28 mouse cellular contexts compared by ENCODE assay signal in genomic region chr15:100510072-100510471, GRCm38 (mm10).
"Had no signal": no experiment of that assay in that cellular context is flagged by ENCODE, and none has a peak within 500 bp of the region (broad histone marks: within the 10 kb centered on the region; RNA-seq: fewer than 3 reads in every experiment).

No protein-coding gene starts in this region.

- DNase-seq: left cerebral cortex, postnatal 4 days; liver; liver, embryonic 13.5 days; liver, postnatal 0 days; lung, adult 18-20 months; lung, adult 2 months; lung, embryonic 14.5 days; lung, postnatal 10 days; lung, postnatal 14 days; lung, postnatal 4 days; midbrain, embryonic 14.5 days had no signal

- H3K27me3 ChIP-seq: limb, embryonic 12.5 days; limb, embryonic 13.5 days; limb, embryonic 15.5 days; liver, embryonic 12.5 days; liver, embryonic 13.5 days; liver, embryonic 15.5 days; lung, embryonic 15.5 days; megakaryocyte, embryonic 14.5 days; midbrain, embryonic 12.5 days; midbrain, embryonic 13.5 days; midbrain, embryonic 15.5 days; neural tube, embryonic 12.5 days; neural tube, embryonic 13.5 days had no signal

- H3K27ac ChIP-seq: limb, embryonic 10.5 days; limb, embryonic 12.5 days; limb, embryonic 13.5 days; limb, embryonic 15.5 days; liver, embryonic 12.5 days; liver, embryonic 13.5 days; liver, embryonic 14.5 days; liver, embryonic 15.5 days; lung, embryonic 15.5 days; macrophage; midbrain, embryonic 10.5 days; midbrain, embryonic 12.5 days; midbrain, embryonic 13.5 days; midbrain, embryonic 15.5 days; neural tube, embryonic 12.5 days; neural tube, embryonic 13.5 days had no signal

- H3K4me3 ChIP-seq: limb, embryonic 10.5 days; limb, embryonic 12.5 days; limb, embryonic 13.5 days; limb, embryonic 15.5 days; liver, embryonic 12.5 days; liver, embryonic 13.5 days; liver, embryonic 15.5 days; lung, embryonic 15.5 days; megakaryocyte, embryonic 14.5 days; midbrain, embryonic 10.5 days; midbrain, embryonic 12.5 days; midbrain, embryonic 13.5 days; midbrain, embryonic 15.5 days; myocyte; neural tube, embryonic 12.5 days; neural tube, embryonic 13.5 days had no signal

- H3K4me1 ChIP-seq: limb, embryonic 10.5 days; limb, embryonic 12.5 days; limb, embryonic 13.5 days; limb, embryonic 15.5 days; liver, embryonic 12.5 days; liver, embryonic 13.5 days; liver, embryonic 15.5 days; lung, embryonic 15.5 days; midbrain, embryonic 10.5 days; midbrain, embryonic 12.5 days; midbrain, embryonic 13.5 days; midbrain, embryonic 15.5 days; neural tube, embryonic 12.5 days; neural tube, embryonic 13.5 days had no signal

- H3K9ac ChIP-seq: limb, embryonic 12.5 days; limb, embryonic 13.5 days; limb, embryonic 15.5 days; liver, embryonic 12.5 days; liver, embryonic 13.5 days; liver, embryonic 14.5 days; liver, embryonic 15.5 days; liver, postnatal 0 days; lung, embryonic 14.5 days; lung, embryonic 15.5 days; midbrain, embryonic 12.5 days; midbrain, embryonic 13.5 days; midbrain, embryonic 15.5 days; neural tube, embryonic 12.5 days; neural tube, embryonic 13.5 days had no signal
